Mouse (Mus musculus) erythroblast, adult 5-6 weeks (primary cell): ENCODE results near the gene Trak1. TPM values are rescaled to one million over a fixed set of nuclear protein-coding genes. Genes with fewer than 3 reads are reported as not detected.

Experiments
- ATAC-seq: replicated peaks from 2 replicates; pipeline ENCODE4 v1.8.0; 2016; ENCODE audit warnings: moderate number of reproducible peaks, mild to moderate bottlenecking, moderate TSS enrichment, inconsistent platforms; ENCODE audit not compliant: poor library complexity, low FRiP score, severe bottlenecking
- total RNA-seq, 2 experiments: library from RNA; stranded (forward) in 1 of 2; stranded (reverse) in 1 of 2; fragments of 150-400 nt in 1 of 2; fragments of 200-764, 138-1000 nt in 1 of 2; gene quantifications; 2 replicates each; pipeline versions ENCODE4 v1.2.3 to v1.2.4; 2015 to 2017; ENCODE audit warnings: low replicate concordance in 2 of 2

Gene Trak1
- total RNA-seq, 2 experiments from 2014 or later, result 3.0 to 36.9 TPM

DNA sequence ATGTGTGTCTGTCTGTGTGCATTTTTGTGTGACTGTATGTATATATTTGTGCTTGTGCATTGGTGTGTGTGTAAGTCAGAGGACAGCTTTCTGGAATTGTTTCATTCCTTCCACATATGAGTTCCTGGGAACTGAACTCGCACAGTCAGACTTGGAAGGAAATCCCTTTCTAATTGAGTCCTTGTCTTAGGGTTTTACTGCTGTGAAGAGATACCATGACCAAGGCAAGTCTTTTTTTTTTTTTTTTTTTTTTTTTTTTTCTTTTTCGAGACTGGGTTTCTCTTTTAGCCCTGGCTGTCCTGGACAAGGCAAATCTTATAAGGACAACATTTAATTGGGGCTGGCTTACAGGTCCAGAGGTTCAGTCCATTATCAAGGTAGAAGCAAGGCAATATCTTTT, 6.0 kb upstream of the Trak1 start:
- ATAC-seq, result no peak

DNA sequence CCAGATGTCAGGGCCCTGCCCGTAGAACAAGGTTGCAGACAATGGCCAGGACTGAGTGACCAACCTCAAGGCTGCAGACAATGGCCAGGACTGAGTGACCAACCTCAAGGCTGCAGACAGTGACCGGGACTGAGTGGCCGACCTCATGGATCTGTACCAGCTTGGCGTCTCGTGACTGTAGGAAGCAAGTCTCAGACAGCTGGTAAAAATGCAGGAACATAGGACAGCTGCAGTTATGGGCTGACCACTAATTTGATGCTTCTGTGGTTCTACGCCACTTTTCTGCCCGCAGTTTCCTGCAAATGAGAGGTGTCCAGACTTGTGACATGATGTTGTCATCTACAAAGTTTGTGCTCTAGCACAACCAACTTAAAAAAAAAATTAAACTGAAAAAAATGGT, 4.1 kb upstream of the Trak1 start:
- ATAC-seq, result no peak

DNA sequence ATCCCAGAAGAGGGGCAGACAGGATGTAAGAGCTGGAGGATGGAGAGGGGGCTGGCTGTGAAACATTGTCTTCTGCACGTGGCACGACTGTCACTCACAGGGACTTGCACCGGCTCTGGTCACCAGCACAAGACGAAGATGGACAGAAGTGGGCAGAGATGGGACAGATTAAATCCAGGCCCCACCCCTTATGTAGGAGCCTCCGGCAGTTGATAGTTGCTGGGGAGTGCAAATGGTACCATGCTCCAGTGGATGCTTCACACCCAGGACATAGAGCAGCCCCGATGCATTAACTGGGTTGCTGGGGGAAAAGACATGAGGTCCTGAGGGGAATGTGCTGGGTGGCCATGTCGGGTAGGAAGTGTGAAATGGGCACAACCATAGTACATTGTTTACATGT, 2.1 kb upstream of the Trak1 start:
- no peak for ATAC-seq

DNA sequence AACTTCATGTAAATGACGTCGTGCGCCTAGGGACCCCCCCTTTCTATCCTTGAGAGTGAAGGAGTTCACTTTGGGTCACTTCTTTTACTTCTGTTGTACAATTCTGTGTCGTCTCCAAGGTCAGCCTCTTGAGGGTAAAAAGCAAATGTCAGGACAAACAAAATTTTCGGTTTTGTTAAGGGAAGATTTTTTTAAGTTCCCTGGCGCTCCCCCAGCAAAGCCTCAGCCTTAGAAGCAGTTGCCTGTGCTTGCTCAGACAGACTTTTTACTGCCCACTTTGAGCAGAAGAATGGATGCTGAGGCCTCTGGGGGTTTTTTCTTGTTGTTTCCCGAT, 730 bp downstream of the Trak1 start:
- ATAC-seq, result no peak

DNA sequence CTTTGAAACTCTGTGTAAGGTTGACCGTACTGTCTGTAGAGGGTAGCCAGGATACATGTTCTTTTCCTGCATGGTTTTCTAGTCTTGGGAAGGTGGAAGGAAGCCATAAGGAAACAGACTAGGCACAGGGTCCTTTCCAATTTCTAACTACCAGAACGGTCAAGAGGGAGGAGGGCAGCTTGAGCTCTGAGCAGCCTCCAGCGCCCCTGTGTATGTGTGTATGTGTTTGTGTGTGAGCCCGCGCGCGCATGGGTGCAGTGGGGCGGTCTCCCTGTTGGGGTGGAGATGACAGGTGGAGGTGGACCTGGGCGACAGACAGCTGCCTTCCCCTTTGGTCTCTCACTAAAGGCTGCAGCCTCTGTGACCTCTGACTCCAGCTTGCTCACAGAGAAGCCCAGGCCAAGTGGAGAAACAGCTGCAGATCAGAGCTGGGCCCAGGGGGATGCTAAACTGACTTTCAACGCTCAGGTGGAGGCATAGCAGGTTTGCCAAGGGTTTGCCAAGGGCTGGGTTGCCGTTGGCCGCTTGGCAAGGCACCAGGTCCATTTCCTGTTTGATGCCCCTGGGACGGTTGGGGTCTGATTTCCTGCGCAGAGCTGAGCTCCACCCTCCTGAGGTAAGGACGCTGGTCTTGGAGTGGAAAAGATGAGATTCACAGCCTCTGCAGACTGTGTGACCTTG, 1.2 kb downstream of the Trak1 start:
- ATAC-seq, result no peak

DNA sequence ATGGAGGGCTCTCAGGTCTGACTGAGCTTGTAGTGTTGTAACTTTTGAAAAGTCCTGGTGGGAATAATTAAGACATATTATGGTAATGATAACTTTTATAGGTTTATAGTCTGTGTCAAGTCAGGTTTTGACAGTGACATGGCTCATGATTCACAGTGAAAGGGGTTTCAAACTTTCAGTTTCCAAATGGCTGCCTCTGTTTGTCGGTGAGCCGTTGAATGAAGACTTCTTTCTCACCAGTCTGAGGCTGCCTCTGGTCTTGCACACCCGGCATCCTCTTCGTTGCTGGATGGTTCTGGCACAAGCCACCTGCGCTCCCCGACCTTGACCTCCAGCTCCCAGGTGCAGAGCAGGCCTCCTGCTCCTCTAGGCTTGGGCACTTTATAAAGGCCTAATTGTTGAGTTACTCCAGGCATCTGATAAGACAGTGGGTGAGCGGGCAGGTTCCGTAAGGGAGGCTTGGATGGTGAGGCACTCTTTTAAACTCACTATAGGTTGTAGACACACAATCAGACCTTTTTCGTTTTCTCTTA, 2.0 kb downstream of the Trak1 start:
- ATAC-seq, result no peak

DNA sequence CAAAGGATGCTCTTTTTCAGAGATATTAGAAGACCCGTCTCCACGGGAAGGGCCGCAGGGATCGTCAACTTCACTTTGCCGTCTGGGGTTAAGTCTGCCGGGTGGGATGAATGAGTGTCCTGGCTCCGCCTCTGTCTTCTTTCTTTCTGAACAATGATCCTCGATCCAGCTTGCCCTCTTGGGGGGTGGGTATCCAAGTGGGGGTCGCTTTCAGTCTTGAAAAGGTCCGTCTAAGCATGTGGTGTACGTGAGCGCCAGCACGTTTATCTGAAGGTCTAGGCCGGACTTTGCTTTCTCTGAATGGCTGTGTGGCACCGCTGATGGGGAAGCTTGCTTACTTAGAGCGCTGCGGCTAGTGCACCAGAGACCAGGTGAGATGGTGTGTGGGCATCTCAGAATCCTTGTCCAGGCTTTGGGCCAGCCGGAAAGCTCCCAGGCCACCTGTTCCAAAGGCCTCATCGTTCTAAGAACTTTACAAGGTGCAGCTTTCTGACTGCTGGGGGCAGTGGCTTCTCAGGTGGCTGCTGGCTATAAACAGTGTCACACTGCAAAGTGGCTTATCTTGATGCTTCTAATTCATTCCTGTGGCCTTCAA, 2.8 kb downstream of the Trak1 start:
- no peak for ATAC-seq

DNA sequence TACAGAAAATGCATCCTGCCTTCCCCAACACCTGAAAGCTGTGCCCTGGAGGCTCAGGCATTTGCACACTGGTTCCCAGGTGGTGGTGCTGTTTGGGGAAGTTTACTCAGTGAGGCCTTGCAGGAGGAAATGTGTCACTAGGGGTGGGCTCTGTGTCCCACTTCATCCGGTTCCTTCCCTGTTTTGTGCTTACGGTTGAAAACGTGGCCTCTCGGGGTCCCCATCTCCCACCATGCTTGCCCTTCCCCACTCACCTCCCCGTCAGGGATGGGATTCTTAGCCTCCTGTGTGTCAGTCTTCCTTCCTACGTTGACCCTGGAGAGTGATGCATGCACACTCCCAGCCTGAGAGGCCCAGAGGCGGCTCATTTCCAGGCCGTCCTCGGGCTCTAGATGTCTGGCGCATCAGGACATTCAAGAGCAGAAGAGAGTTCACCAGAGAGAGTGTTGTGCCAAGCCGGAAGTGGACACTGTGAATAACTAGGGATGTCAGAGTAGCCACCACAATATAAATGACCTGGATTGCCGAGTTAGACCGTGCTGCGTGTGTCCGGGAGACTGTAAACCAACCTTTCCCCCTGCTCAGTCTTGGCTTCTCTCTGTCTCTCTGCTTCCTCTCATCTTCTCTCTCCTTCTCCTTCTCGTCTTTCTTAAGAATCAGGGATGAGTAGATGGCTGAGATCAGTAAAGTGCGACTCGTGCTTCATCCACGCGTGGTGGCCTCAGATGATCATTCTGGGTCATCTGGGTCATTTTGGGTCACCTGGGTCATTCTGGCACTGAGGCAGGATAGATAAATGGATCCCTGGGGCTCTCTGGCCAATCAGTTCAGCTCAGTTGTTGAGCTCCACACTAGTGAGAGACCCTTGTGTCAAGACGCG, 4.0 kb downstream of the Trak1 start:
- ATAC-seq, result no peak

DNA sequence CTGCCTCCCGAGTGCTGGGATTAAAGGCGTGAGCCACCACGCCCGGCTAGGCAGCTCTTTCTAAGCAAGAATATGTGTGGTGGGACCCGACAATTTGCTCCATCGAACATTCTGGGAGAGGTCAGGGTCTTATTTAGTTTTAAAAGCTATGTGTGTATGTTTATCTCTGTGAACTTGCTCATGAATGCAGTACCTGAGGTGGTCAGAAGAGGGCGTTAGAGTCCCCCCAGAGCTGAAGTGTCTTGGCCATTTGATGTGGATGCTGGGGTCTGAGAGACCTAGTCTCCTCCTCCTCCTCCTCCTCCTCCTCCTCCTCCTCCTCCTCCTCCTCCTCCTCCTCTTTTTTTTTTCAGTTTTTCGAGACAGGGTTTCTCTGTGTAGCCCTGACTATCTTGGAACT, 5.2 kb downstream of the Trak1 start:
- no peak for ATAC-seq

DNA sequence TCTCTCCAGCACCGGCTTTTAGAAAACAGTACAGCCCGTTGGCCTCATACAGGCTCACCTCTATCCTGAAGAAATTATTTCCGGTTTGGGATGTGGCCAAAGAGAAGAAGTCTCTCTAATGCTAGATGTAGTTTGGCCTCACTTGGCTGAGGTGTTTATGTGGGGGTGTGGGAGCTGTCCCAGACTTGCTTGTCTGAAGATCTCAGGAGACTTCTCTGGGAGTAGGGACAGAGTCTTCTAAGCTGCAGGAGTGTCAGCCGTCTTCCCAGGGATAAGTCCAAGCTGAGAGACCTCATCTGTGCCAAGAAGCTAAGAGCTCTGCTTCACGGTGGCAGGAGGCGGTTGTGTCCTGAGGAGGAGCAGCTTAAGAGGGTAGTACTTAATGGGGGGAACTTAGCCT, 5.8 kb downstream of the Trak1 start:
- no peak for ATAC-seq

DNA sequence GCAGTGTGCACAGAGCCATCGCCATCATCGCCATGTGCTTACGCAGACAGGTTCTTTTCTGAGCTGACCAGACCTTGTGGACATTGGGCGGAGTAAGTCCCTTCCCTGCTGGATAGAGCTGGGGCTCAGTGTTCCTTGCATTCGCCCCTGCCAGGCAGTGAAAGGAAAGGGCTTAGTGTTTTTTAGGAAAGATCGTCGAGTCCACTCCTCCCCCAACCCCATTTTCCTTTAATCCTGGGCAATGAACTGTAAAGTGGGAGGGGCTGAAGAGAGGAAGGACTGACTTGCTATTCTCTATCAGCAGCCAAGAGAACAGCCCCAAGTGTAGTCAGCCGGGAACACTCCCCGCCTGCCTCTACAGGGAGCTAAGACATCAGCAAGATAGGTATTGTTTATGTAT, 6.4 kb downstream of the Trak1 start:
- ATAC-seq, result no peak

DNA sequence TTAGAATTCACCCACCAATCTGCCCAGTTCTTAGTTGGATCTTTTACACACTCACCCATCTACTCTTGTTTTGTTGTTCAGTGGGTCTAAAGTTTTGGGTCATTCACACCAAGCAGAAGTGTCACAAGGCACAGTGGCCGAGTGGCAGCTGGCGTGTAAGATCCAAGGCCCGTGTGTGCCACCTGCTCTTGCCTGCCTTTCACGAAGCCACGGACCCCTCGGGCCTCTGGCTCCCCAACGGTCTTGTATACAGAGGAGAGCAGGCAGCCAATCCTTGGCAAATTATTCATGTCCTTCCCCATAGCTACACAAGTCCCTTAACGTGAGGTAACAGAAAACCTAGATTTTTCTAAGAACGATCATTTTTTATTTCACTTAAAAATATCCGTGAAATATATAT, 7.2 kb downstream of the Trak1 start:
- no peak for ATAC-seq

DNA sequence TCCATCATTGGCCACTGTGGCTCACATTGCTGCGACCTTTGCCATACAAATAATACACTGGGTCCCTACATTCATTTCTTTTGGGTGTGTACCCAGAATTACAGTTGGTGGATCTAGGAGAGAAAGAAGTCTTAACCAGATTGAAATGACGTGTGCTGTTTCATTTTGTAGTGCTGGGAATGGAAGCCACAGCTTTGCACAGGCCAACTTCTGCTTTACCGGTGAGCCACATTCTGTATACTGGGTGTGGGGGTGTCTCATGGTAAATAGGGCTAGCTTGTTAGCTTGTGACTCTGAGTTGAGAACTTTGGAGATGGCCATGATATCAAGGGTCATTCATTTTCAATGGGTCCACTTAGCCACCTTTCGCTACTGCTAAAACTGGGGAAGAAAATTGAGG, 8.2 kb downstream of the Trak1 start:
- no peak for ATAC-seq

DNA sequence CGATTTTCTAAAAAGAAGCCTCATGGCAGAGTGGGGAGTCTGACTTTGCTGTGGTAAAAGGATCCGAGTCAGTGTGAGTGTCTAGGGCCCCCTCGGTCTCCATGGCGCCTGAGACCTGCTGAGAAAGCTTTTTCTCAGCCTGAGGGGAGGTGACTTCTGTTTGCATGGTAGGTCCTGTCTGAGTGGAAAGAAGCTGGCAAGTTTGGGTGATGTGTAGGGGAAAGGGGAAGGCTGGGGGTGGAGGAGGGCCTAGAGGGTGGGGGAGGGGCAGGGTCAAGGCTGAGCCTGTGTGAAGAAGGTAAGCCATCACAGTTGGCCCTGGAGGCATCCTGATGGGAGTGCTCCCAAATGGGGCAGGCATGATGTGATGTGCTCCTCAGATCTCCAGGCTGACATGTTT, 12.0 kb downstream of the Trak1 start:
- no peak for ATAC-seq

DNA sequence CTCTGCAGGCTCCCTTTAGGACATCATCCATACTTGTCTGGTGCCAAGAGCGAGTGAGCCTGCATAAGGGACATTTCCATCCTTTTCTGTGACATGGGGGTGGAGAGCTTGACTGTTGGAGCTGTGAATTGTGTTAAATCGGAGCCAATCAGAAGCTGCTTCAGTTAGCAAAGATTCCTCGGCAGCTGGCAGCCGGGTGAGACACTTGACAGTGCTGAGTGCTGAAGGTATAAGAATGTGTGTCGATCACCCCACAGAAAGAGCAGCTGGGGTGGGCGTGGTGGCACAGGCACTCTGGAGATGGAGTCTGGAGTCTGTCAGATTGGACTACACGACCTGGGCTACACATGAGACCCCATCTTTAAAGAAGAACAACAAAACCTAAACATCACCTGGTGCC, 13.2 kb downstream of the Trak1 start:
- no peak for ATAC-seq

DNA sequence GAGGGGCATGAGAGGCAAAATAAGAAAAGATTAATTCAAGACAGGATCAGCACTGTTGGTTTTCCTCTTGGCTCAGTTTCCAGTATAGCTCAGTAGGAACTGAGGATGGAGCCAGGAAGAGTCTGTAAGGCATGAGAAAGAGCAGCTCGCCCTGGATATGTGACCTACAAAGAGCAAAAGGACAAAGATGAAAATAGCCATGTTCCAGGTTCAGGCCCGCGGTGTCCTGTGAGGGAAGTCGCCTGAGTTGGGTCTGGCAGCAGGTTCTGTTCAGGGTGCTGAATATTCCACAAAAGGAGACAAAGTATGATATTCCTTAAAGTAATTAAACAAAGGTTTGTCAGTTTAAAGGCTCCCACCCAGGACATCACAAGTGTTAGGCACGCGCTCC, 14.5 kb downstream of the Trak1 start:
- no peak for ATAC-seq

DNA sequence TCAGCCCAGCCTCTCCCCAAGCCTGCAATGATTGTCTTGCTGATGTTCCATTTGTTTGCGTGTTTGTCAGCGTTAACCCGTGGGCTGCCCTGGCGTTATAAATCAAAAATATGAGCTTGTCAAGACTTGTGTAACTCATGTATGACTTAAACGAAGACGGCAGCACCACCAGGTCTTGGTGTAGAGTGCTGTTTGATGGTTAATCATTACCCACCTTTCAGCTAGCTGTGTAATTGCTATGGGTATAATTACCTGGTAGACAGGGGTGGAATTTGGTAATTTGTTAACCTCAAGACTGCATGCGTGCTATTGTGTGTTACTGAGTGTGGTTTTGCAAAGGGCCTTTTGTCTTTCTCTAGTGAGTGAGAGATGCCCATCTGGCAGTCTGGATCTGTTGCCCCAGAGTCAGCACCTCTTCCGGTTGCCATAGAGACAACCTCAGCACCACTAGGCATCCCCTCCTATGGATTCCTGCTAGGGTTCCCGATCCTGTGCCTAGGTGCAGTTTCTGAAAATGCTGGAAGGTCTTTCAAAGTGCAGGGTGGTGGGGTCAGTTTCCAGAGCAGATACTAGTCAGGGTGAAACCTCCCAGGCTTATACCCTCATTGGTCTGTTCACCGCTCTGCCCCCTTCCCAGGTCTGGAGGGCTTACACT, 15.1 kb downstream of the Trak1 start:
- ATAC-seq, result no peak

DNA sequence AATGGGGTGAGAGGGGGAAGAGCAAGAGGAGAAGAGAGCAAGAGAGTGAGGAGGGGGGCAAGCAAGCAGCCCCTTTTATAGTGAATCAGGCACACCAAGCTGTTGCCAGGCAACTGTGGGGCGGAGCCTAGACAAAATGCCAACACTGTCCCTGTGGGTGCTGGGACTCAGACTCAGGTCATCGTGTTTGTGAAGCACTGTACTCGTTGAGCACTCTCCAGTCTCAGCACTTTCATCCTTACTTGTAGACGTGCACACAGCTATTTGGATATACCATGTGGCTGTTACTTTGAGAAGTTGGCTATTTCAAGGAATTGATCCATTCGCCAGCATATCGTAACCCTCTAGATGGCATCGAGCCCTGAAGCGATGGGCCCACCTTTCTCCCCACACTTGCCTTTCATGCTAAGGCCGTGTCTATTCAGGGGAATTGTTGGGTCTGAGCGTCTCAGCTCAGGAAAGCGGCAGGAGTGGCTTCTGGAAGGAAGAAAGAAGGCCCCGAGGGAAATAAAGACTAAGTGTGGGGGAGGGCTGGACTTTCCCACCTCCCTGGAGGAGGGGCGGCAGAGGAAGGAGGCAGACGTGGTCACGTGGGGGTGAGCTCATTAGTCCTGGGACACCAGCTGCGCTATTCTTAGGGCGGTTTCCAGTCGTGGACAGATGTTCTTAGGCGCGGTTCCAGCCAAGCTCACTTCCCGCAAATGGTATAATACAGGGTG, 16.5 kb downstream of the Trak1 start:
- ATAC-seq, result 0 out of 2 replicates have a peak, but pooled peaks have one; percentile 37

DNA sequence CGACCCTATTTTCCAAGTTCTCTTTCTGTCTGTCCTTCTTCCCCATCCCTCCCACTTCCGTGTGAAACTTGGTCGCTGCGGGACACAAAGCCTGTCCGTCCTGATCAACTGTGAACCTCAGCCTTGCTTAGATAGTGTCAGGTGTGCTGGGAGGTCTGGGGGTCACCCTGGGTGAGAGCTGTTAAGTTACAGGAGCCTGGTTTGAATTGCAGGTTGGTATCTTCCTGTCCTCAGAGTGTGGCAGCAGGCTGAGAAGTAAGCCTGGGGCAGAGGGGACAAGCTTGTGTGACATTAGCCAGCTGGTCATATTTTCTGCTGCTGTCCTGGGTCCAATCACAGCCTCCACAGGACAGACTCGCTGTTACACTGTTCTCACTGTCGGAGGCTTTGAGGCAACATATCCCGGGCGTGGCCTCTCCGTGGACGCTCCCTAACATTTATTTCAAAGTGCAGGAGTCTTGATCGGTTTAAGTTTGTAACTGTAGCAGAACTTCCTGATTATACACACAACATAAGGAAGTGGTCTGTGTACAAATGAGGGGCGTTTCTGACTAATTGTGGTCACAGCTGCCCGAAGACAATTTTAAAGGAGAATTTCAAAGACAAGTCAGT, 17.3 kb downstream of the Trak1 start:
- ATAC-seq, result no peak
